Mouse (Mus musculus) retina, embryonic 14.5 days (tissue): ENCODE results near the gene Sfmbt2.
A peak's percentile ranks its signal among the peaks of the same experiment; 100 is the strongest.

Experiments used
- DNase-seq: peaks from one replicate; pipeline ENCODE4 v3.0.0-alpha.2; 2015; ENCODE audit warnings: low spot score

Gene Sfmbt2

DNA sequence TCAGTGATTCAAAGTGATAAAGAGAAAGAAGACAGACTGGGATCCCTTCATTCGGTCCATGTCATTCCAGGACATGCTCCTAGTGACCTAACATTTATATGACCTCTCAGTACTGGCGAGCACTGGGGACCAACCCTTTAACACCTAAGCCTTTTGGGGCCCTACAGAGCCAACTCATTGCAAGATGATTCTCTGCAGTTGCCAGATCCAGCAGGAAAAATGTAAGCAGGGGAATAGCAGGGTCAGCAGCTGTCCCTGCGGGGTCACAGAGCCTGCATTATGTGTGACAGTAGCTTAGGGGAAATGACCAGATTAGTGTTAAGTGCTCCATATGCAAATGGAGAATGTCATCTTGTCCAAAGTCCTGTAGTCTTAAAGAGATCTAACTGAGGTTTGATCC is 195.2 kb downstream of the Sfmbt2 start:
- no peak for DNase-seq

DNA sequence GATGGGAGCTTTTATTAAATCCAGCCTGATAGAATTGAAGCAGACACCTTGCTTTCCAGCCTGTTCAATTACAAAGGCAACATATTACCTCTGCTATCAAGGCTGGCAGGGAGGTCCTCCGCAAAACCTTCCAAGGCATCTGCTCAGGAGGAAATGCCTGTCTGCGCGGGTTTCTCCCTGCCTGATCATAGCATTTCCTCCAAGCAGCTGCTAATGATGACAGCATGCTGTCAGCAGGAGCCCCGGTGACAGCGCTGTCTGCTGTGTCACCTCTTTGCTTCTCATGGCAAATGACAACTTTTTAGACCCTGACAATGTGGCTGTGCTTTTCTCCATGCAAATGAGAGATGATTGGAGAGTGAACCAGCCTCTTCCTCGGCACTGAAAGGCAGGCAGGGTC is 199.1 kb downstream of the Sfmbt2 start:
- DNase-seq = peak; percentile 9

- DNase-seq = no peak
These were observed 202.0 kb downstream of the Sfmbt2 start for GRCm38 (mm10) chr2:10572311-10572710.

GRCm38 (mm10) chr2:10575962-10576740 is 205.8 kb downstream of the Sfmbt2 start:
- no peak for DNase-seq

DNA sequence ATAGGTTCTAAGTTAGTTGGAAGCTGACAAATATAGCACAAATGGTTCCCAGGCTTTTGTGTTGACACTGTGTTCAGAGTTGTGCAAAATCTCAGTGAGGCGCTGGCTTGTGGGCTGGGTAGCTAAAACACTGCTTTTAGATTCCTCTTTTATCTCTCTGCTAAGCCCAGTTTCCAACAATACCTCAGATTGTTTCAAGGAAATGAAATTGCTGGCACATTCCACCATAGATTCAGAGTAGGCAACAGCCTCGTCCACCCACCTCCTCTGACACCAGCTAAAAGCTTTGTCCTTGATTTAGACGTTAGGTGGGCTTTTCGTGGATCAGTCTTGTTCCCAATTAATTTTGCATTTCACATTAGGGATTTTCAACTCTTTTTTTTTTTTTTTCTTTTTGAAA is 212.4 kb downstream of the Sfmbt2 start:
- no peak for DNase-seq

DNA sequence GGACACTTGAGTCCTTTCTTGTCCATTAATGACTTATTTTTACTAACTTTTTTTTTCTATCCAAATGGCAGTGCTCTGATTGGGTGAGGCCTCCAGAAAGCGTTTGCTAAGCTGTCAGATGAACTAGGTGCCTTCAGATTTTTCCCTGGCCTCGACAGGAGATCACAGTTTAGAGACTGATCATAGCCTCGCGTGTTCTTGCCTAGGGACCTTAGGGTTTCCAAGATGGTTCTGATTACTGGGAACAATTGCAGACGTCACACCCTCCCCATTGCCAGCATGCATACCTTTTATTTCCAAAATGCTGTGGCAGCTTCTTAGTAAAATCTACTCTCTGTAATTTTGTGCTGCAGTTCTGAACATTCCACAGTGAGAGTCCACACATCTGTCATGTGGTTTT is 212.8 kb downstream of the Sfmbt2 start:
- no peak for DNase-seq

- no peak for DNase-seq
These were observed 221.0 kb downstream of the Sfmbt2 start for GRCm38 (mm10) chr2:10591310-10591709.

- no peak for DNase-seq
These were observed 245.2 kb downstream of the Sfmbt2 start for GRCm38 (mm10) chr2:10615500-10615899.
